Mouse (Mus musculus): ENCODE measurements at regions not wholly inside any gene's neighbourhood (a gene's known extent, or its start where the extent isn't known, plus 50 kb on each side); places are given as distances from the start of the nearest gene placed in this dataset.

- no peak for TF ChIP-seq CTCF (IDR thresholded peaks at IDR 0.05; ENCODE audit: low read depth)
- TF ChIP-seq EP300 (IDR thresholded peaks at IDR 0.05; ENCODE audit: low read depth) = no peak
Observed at GRCm38 (mm10) chr14:102795676-102796075, 186.8 kb downstream of the Kctd12 start.
